Mouse (Mus musculus) forebrain, embryonic 14.5 days (tissue): Measurements from ENCODE around the gene Pagr1b. TPM values are rescaled to one million over a fixed set of nuclear protein-coding genes. Genes with fewer than 3 reads are reported as not detected.

Experiments used
- ATAC-seq: fragments of 200-750 bp; cut with Nextera tagmentation; 2 replicates; pipeline ENCODE4 v1.8.0; 2017; ENCODE audit warnings: mild to moderate bottlenecking, moderate library complexity
- DNase-seq: peaks from one replicate; pipeline ENCODE4 v3.0.0-alpha.2; 2015; ENCODE audit warnings: low spot score
- H3K27ac ChIP-seq: fragments of 300-500 bp; sonication (generic); 2 replicates; pipeline ENCODE4 v1.5.1; 2014; ENCODE audit warnings: low read depth, mild to moderate bottlenecking, control low read depth, low read length, moderate library complexity
- H3K27me3 ChIP-seq: fragments of 300-500 bp; sonication (generic); replicated peaks from 2 replicates; pipeline ENCODE4 v1.6.1; 2014; ENCODE audit warnings: low read length, control low read depth, mixed read lengths; ENCODE audit not compliant: control insufficient read depth, insufficient read depth
- H3K36me3 ChIP-seq: fragments of 300-500 bp; sonication (generic); 2 replicates; pipeline ENCODE4 v1.6.1; 2014; ENCODE audit warnings: low read length, control low read depth; ENCODE audit not compliant: control insufficient read depth, insufficient read depth
- H3K4me1 ChIP-seq: fragments of 300-500 bp; sonication (generic); 2 replicates; pipeline ENCODE4 v1.6.1; 2014; ENCODE audit warnings: antibody characterized with exemption, low read length, control low read depth; ENCODE audit not compliant: control insufficient read depth, insufficient read depth
- H3K4me2 ChIP-seq: fragments of 300-500 bp; sonication (generic); 2 replicates; pipeline ENCODE4 v1.6.1; 2014; ENCODE audit warnings: mild to moderate bottlenecking, control low read depth, low read length
- H3K4me3 ChIP-seq: fragments of 300-500 bp; sonication (generic); 2 replicates; pipeline ENCODE4 v1.5.1; 2014; ENCODE audit warnings: low read depth, low read length, control low read depth
- H3K9ac ChIP-seq: fragments of 300-500 bp; sonication (generic); 2 replicates; pipeline ENCODE4 v1.6.1; 2014; ENCODE audit warnings: mild to moderate bottlenecking, low read length, control low read depth, moderate library complexity
- H3K9me3 ChIP-seq: fragments of 300-500 bp; sonication (generic); replicated peaks from 2 replicates; pipeline ENCODE4 v1.6.1; 2016; ENCODE audit warnings: low read length, control low read depth, mixed read lengths; ENCODE audit not compliant: control insufficient read depth
- WGBS: fragments of 180-500 bp; shearing (Covaris S2); extraction: QIAGEN DNeasy Blood & Tissue Kit; methylation state at CpG from one replicate; pipeline ENCODE4 v1.1.7; 2014; 5-methylcytosine and 5-hydroxymethylcytosine counted together
- microRNA-seq: library from miRNA; unstranded; fragments of <30 nt; microRNA quantifications from one replicate; pipeline ENCODE4, GENCODE M21; 2016
- polyA plus RNA-seq: library from polyadenylated mRNA; unstranded; fragments of >200 nt; fragmentation: Nextera tagmentation; extraction: Ambion mirVana; gene quantifications from 2 replicates; pipeline ENCODE4 v1.2.1, GENCODE M21; 2014

Gene Pagr1b
- polyA plus RNA-seq, 1 experiment from 2014 or later, result 0.34 TPM

DNA sequence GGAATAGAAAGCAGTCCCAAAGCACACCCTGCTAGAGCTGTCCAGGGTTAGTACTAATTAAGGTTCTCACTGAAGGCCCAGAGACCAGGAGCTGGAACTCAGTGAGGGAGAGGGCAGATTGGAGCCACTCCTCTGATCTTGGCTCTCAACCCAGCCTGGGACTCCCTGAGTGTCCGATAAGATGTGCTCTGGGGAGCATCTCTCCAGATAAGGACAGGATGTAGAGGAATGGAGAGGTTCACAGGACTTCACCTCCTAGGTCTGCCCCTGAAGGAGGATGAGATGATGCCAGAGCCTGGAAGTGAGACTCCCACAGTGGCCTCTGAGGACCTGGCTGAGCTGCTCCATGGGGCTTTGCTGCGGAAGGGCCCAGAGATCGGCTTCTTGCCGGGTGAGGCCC lies 64.5 kb downstream of the Pagr1b start:
- 22% methylated on average over 4 of the region's 4 CpGs for WGBS
- H3K27me3 ChIP-seq, result no peaks in the 10 kb centered on the region
- H3K27ac ChIP-seq, result no peak overlapping the region

More for the DNA sequence above, 64.5 kb downstream of the Pagr1b start:
- Histone ChIP-seq H3K4me1 (peaks cover 13% of the 10 kb centered on the region), H3K36me3 (peaks cover 11% of the 10 kb centered on the region; the same call in 1 of the 2 replicates), H3K4me2 (peak overlapping the region; percentile 99), H3K9ac (peak overlapping the region; percentile 80), H3K9me3 (no peaks in the 10 kb centered on the region), H3K4me3 (peak overlapping the region; percentile 57)
- DNase-seq, result no peak
- no peak for ATAC-seq

Small RNA genes lying within 50 kb of the gene (microRNA-seq; reads per million reads assigned to microRNA genes)
- not detected for gene Gm44343

Other genes starting within 250 kb of the Pagr1b start
- 206 and 230 TPM in 2 replicates for gene Ypel3, start 239.5 kb downstream of the Pagr1b start, polyA plus RNA-seq
- 0.42 and 0.47 TPM in 2 replicates for gene Tbx6, start 235.0 kb downstream of the Pagr1b start, polyA plus RNA-seq
- 231 and 256 TPM in 2 replicates for gene Ppp4c, start 224.0 kb downstream of the Pagr1b start, polyA plus RNA-seq
- 31.3 and 37.4 TPM in 2 replicates for gene Fam57b, start 218.8 kb downstream of the Pagr1b start, polyA plus RNA-seq
- gene 4930451I11Rik, start 184.8 kb downstream of the Pagr1b start, polyA plus RNA-seq, result not detected in 2 replicates
- 4.9 and 6.7 TPM in 2 replicates for gene Doc2a, start 169.1 kb downstream of the Pagr1b start, polyA plus RNA-seq
- 12.0 and 13.7 TPM in 2 replicates for gene Hirip3, start 154.5 kb downstream of the Pagr1b start, polyA plus RNA-seq
- 91.3 and 104 TPM in 2 replicates for gene Ino80e, start 154.1 kb downstream of the Pagr1b start, polyA plus RNA-seq
- gene Taok2, start 131.8 kb downstream of the Pagr1b start, polyA plus RNA-seq, result 25.9 and 31.0 TPM in 2 replicates
- gene Tmem219, start 93.6 kb downstream of the Pagr1b start, polyA plus RNA-seq, result 34.3 and 44.9 TPM in 2 replicates
- gene Kctd13, start 87.6 kb downstream of the Pagr1b start, polyA plus RNA-seq, result 69.3 and 89.2 TPM in 2 replicates
- 4.4 and 6.0 TPM in 2 replicates for gene Asphd1, start 66.9 kb downstream of the Pagr1b start, polyA plus RNA-seq
- gene Sez6l2, start 65.9 kb downstream of the Pagr1b start, polyA plus RNA-seq, result 33.8 and 34.6 TPM in 2 replicates
- gene Cdipt, start 40.6 kb downstream of the Pagr1b start, polyA plus RNA-seq, result 92.4 and 96.0 TPM in 2 replicates
- 0.51 and 1.0 TPM in 2 replicates for gene Cdiptos, start 40.4 kb downstream of the Pagr1b start, polyA plus RNA-seq
- gene Mvp, start 1.9 kb downstream of the Pagr1b start, polyA plus RNA-seq, result 1.8 and 2.7 TPM in 2 replicates
- 22.3 and 25.1 TPM in 2 replicates for gene Pagr1a, start 868 bp upstream of the Pagr1b start, polyA plus RNA-seq
- 65.0 and 68.5 TPM in 2 replicates for gene Gm42742, start 4.6 kb upstream of the Pagr1b start, polyA plus RNA-seq
- 13.7 and 20.1 TPM in 2 replicates for gene Prrt2, start 4.7 kb upstream of the Pagr1b start, polyA plus RNA-seq
- gene Maz, start 10.6 kb upstream of the Pagr1b start, polyA plus RNA-seq, result 53.1 and 54.1 TPM in 2 replicates
- 75.9 and 91.8 TPM in 2 replicates for gene Kif22, start 26.0 kb upstream of the Pagr1b start, polyA plus RNA-seq
- gene Zg16, start 70.8 kb upstream of the Pagr1b start, polyA plus RNA-seq, result not detected in 2 replicates
- 1.5 and 2.2 TPM in 2 replicates for gene AI467606, start 74.9 kb upstream of the Pagr1b start, polyA plus RNA-seq
- gene Qprt, start 105.7 kb upstream of the Pagr1b start, polyA plus RNA-seq, result 0.66 and 0.91 TPM in 2 replicates
- gene Spn, start 121.3 kb upstream of the Pagr1b start, polyA plus RNA-seq, result not detected in 2 replicates
- gene Cd2bp2, start 179.6 kb upstream of the Pagr1b start, polyA plus RNA-seq, result 73.6 and 78.6 TPM in 2 replicates
- gene Tbc1d10b, start 192.0 kb upstream of the Pagr1b start, polyA plus RNA-seq, result 13.6 and 13.7 TPM in 2 replicates
- gene Mylpf, start 192.4 kb upstream of the Pagr1b start, polyA plus RNA-seq, result 4.6 and 5.3 TPM in 2 replicates
- gene Zfp553, start 216.6 kb upstream of the Pagr1b start, polyA plus RNA-seq, result 29.4 and 36.7 TPM in 2 replicates
- gene Sept1, start 216.6 kb upstream of the Pagr1b start, polyA plus RNA-seq, result 11.3 and 15.1 TPM in 2 replicates
- 53.2 and 57.4 TPM in 2 replicates for gene Zfp771, start 227.8 kb upstream of the Pagr1b start, polyA plus RNA-seq
- 169 and 219 TPM in 2 replicates for gene Dctpp1, start 244.2 kb upstream of the Pagr1b start, polyA plus RNA-seq